In genomic region chr10:107747566-107747965, GRCm38 (mm10) we compare ENCODE assay signal across 10 mouse cellular contexts. TPM values are rescaled to one million over a fixed set of nuclear protein-coding genes. Genes with fewer than 3 reads are reported as not detected.
DNase-seq lines count a peak whose midpoint lies in the region; ATAC-seq and TF ChIP-seq lines count a peak whose summit lies in the region.
"Had no signal": no experiment of that assay in that cellular context is flagged by ENCODE, and none has a peak within 500 bp of the region (broad histone marks: within the 10 kb centered on the region; RNA-seq: fewer than 3 reads in every experiment).

No protein-coding gene starts in this region.

- ATAC-seq in forebrain, embryonic 16.5 days, result peak; percentile 18; the same call in 1 of the 2 replicates
- no peak for ATAC-seq in liver, embryonic 12.5 days

- TF ChIP-seq POLR2A in liver, adult 2 months (IDR thresholded peaks at IDR 0.05; ENCODE audit: extremely low read depth, insufficient read depth, low read length), result no peak

- H3K79me2 ChIP-seq in liver, adult 2 months (ENCODE audit: control insufficient read depth, insufficient read depth, low read length), result no peaks in the 10 kb centered on the region

- H3K4me3 ChIP-seq in forebrain, embryonic 16.5 days (replicated peaks; ENCODE audit: low read length), result no peak overlapping the region
- no peak overlapping the region for H3K4me3 ChIP-seq in forebrain, embryonic 10.5 days
- no peak overlapping the region for H3K4me3 ChIP-seq in liver, adult 2 months (ENCODE audit: insufficient read depth, low read depth, low read length)
- H3K4me3 ChIP-seq in liver, embryonic 12.5 days, result no peak overlapping the region
- H3K4me3 ChIP-seq: liver, embryonic 15.5 days; stomach, embryonic 15.5 days had no signal

- peaks cover 8% of the 10 kb centered on the region for H3K4me1 ChIP-seq in forebrain, embryonic 16.5 days (replicated peaks; ENCODE audit: control insufficient read depth, insufficient read depth, low read length)
- H3K4me1 ChIP-seq in forebrain, embryonic 10.5 days, result peaks cover 10% of the 10 kb centered on the region
- no peaks in the 10 kb centered on the region for H3K4me1 ChIP-seq in liver, adult 2 months (ENCODE audit: control insufficient read depth, insufficient read depth, low read length)
- H3K4me1 ChIP-seq in liver, embryonic 12.5 days, result no peaks in the 10 kb centered on the region
- H3K4me1 ChIP-seq: liver, embryonic 15.5 days; stomach, embryonic 15.5 days had no signal

- no peak for DNase-seq in forebrain, embryonic 10.5 days (ENCODE audit: extremely low spot score, low spot score)
- DNase-seq in liver, adult 2 months (ENCODE audit: extremely low read depth, low read depth, low spot score), result peak; percentile 32
- DNase-seq in adipocyte (ENCODE audit: low spot score), result peak; percentile 52
- peak; percentile 9 to 24 for DNase-seq in kidney, postnatal 4 days
- peak; percentile 10 for DNase-seq in right cerebral cortex, postnatal 14 days
- no peak for DNase-seq in urinary bladder, adult 2 months (ENCODE audit: low spot score)

- 19% methylated on average over 5 of the region's 5 CpGs for WGBS in forebrain, embryonic 16.5 days
- WGBS in forebrain, embryonic 10.5 days, result 22% methylated on average over 5 of the region's 5 CpGs
- 18% methylated on average over 5 of the region's 5 CpGs for WGBS in liver, adult 2 months
- 19% methylated on average over 5 of the region's 5 CpGs for WGBS in liver, embryonic 12.5 days (ENCODE audit: insufficient replicate concordance)

- H3K9ac ChIP-seq in forebrain, embryonic 16.5 days (replicated peaks; ENCODE audit: low read depth, low read length), result no peak overlapping the region
- H3K9ac ChIP-seq in liver, adult 2 months (ENCODE audit: low read depth, low read length), result no peak overlapping the region
- H3K9ac ChIP-seq in liver, embryonic 12.5 days, result no peak overlapping the region
- H3K9ac ChIP-seq: liver, embryonic 15.5 days; stomach, embryonic 15.5 days had no signal

- no peaks in the 10 kb centered on the region for H3K36me3 ChIP-seq in forebrain, embryonic 16.5 days (ENCODE audit: control insufficient read depth, insufficient read depth)
- H3K36me3 ChIP-seq in forebrain, embryonic 10.5 days (replicated peaks), result no peaks in the 10 kb centered on the region
- no peaks in the 10 kb centered on the region for H3K36me3 ChIP-seq in liver, adult 2 months (ENCODE audit: control insufficient read depth, insufficient read depth, low read length)
- H3K36me3 ChIP-seq in liver, embryonic 12.5 days, result no peaks in the 10 kb centered on the region
- H3K36me3 ChIP-seq: liver, embryonic 15.5 days; stomach, embryonic 15.5 days had no signal

- no peak overlapping the region for H3K4me2 ChIP-seq in forebrain, embryonic 16.5 days (ENCODE audit: low read length)
- no peak overlapping the region for H3K4me2 ChIP-seq in liver, embryonic 12.5 days
- H3K4me2 ChIP-seq: liver, embryonic 15.5 days had no signal

- no peak overlapping the region for H3K27ac ChIP-seq in forebrain, embryonic 16.5 days (ENCODE audit: low read length)
- H3K27ac ChIP-seq in forebrain, embryonic 10.5 days, result no peak overlapping the region
- no peak overlapping the region for H3K27ac ChIP-seq in liver, adult 2 months (replicated peaks; ENCODE audit: insufficient read depth, low read depth, low read length)
- H3K27ac ChIP-seq in liver, embryonic 12.5 days, result no peak overlapping the region
- H3K27ac ChIP-seq: liver, embryonic 15.5 days; stomach, embryonic 15.5 days had no signal

- H3K9me3 ChIP-seq in forebrain, embryonic 16.5 days (ENCODE audit: control insufficient read depth, low read length), result no peaks in the 10 kb centered on the region
- no peaks in the 10 kb centered on the region for H3K9me3 ChIP-seq in forebrain, embryonic 10.5 days
- no peaks in the 10 kb centered on the region for H3K9me3 ChIP-seq in liver, embryonic 12.5 days (replicated peaks)
- H3K9me3 ChIP-seq: liver, embryonic 15.5 days; stomach, embryonic 15.5 days had no signal

- TF ChIP-seq CTCF in liver, adult 2 months (IDR thresholded peaks at IDR 0.05; ENCODE audit: low read depth, low read length), result no peak

- no peaks in the 10 kb centered on the region for H3K27me3 ChIP-seq in forebrain, embryonic 16.5 days (replicated peaks; ENCODE audit: control insufficient read depth, insufficient read depth, low read length)
- no peaks in the 10 kb centered on the region for H3K27me3 ChIP-seq in forebrain, embryonic 10.5 days (ENCODE audit: poor library complexity, severe bottlenecking)
- peaks cover 2% of the 10 kb centered on the region; the same call in 1 of the 2 replicates for H3K27me3 ChIP-seq in liver, adult 2 months (ENCODE audit: control insufficient read depth, insufficient read depth, low read length)
- no peaks in the 10 kb centered on the region for H3K27me3 ChIP-seq in liver, embryonic 12.5 days (replicated peaks)
- H3K27me3 ChIP-seq: liver, embryonic 15.5 days; stomach, embryonic 15.5 days had no signal

RNA-seq across cellular contexts. Expression of gene Ptprq, which starts 27.7 kb away (rescaled TPM):
- polyA plus RNA-seq in forebrain, embryonic 16.5 days (2015; fragmentation: Nextera tagmentation; extraction: Ambion mirVana), result 0.05 and 0.11 TPM in 2 replicates
- polyA plus RNA-seq in forebrain, embryonic 10.5 days (2016; fragmentation: Nextera tagmentation; extraction: Ambion mirVana), result 0.02 and 0.04 TPM in 2 replicates
- total RNA-seq in liver, adult 2 months (2014; rRNA removed), result under 0.01 TPM in 1 of 2 replicates, not detected in the other
- polyA plus RNA-seq in liver, adult 2 months (2012; rRNA removed), result not detected in 2 replicates
- polyA plus RNA-seq in liver, embryonic 12.5 days (2016; fragmentation: Nextera tagmentation; extraction: Ambion mirVana), result 0.02 TPM in 1 of 2 replicates, not detected in the other
- polyA plus RNA-seq in urinary bladder, adult 2 months (2012; rRNA removed), result 0.19 and 0.22 TPM in 2 replicates
- polyA plus RNA-seq: liver, embryonic 15.5 days had no signal

Comparison
In these comparisons a context has a peak if more than half of its experiments do, and no peak if none do; other contexts are left out.
1. DNase-seq: peak in liver, adult 2 months (single experiment), adipocyte (single experiment), kidney, postnatal 4 days (2 of 2) and right cerebral cortex, postnatal 14 days (single experiment); none in forebrain, embryonic 10.5 days (single experiment) and urinary bladder, adult 2 months (single experiment).